Mouse (Mus musculus) spleen, postnatal 36 days (tissue): ENCODE data around the gene Il20rb.
A peak's percentile ranks its signal among the peaks of the same experiment; 100 is the strongest.

Source experiments
- DNase-seq, 2 experiments: peaks; one replicate each; pipeline ENCODE4 v3.0.0; 2022; ENCODE audit warnings: low spot score in 2 of 2, mixed read lengths in 1 of 2

The Il20rb gene

GRCm38 (mm10) chr9:100486431-100486830 is at the start of gene Il20rb:
Gene Il20rb (minus strand): TSS chr9:100486788.
- DNase-seq, result no peak

- no peak for DNase-seq
Observed at GRCm38 (mm10) chr9:100535618-100536262, 49.2 kb upstream of the Il20rb start.

GRCm38 (mm10) chr9:100534686-100535085 is 48.1 kb upstream of the Il20rb start:
- DNase-seq, result no peak

GRCm38 (mm10) chr9:100532847-100533505 is 46.4 kb upstream of the Il20rb start:
- no peak for DNase-seq

GRCm38 (mm10) chr9:100531296-100531695 is 44.7 kb upstream of the Il20rb start:
- no peak for DNase-seq

- DNase-seq, result no peak
Observed at GRCm38 (mm10) chr9:100525225-100525624, 38.6 kb upstream of the Il20rb start.

- DNase-seq, result no peak
Observed at GRCm38 (mm10) chr9:100522029-100522428, 35.4 kb upstream of the Il20rb start.

- DNase-seq, result peak; percentile 12 to 29
Observed at GRCm38 (mm10) chr9:100520586-100520985, 34.0 kb upstream of the Il20rb start.

- DNase-seq, result no peak
Observed at GRCm38 (mm10) chr9:100520012-100520411, 33.4 kb upstream of the Il20rb start.

GRCm38 (mm10) chr9:100507581-100507980 is 21.0 kb upstream of the Il20rb start:
- DNase-seq, result no peak

- peak in 1 of 2 experiments; percentile 10 for DNase-seq
Observed at GRCm38 (mm10) chr9:100506652-100507051, 20.1 kb upstream of the Il20rb start.

GRCm38 (mm10) chr9:100505498-100505897 is 18.9 kb upstream of the Il20rb start:
- DNase-seq, result no peak

GRCm38 (mm10) chr9:100493611-100494261 is 7.1 kb upstream of the Il20rb start:
- no peak for DNase-seq

- no peak for DNase-seq
Observed at GRCm38 (mm10) chr9:100491424-100491823, 4.8 kb upstream of the Il20rb start.

- DNase-seq, result no peak
Observed at GRCm38 (mm10) chr9:100488969-100489368, 2.4 kb upstream of the Il20rb start.

GRCm38 (mm10) chr9:100488056-100488713 is 1.6 kb upstream of the Il20rb start:
- DNase-seq, result no peak

GRCm38 (mm10) chr9:100483318-100483717 is 3.3 kb downstream of the Il20rb start:
- DNase-seq, result no peak

- DNase-seq, result no peak
Observed at GRCm38 (mm10) chr9:100481626-100482025, 5.0 kb downstream of the Il20rb start.

GRCm38 (mm10) chr9:100474056-100474455 is 12.5 kb downstream of the Il20rb start:
- no peak for DNase-seq

- DNase-seq, result no peak
Observed at GRCm38 (mm10) chr9:100473361-100473760, 13.2 kb downstream of the Il20rb start.

- no peak for DNase-seq
Observed at GRCm38 (mm10) chr9:100472931-100473330, 13.7 kb downstream of the Il20rb start.

- no peak for DNase-seq
Observed at GRCm38 (mm10) chr9:100471605-100471953, 15.0 kb downstream of the Il20rb start.
